Mouse (Mus musculus): ENCODE measurements around the gene Dgkb.

DNA sequence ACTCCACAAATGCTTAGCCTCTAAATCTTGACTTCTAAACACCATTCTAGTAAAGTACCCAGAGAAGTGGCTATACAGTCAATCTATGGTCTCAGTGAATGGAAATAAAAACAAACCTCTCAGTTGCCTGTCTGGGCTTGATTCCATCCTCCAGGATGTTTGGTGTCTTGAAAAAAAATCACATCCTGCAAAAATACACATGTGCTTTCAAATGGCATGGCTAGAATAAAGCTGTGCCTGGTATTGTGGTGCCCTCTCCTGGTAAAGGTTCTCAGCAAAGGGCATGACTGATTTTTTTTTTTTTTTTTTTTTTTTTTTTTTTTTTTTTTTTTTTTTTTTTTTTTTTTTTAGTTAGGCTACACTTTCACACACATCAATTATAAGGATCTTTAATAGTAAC is 306.0 kb downstream of the Dgkb start:
- TF ChIP-seq POLR2A (IDR thresholded peaks at IDR 0.05; ENCODE audit: extremely low read depth, insufficient read depth, low read length), result no peak
- TF ChIP-seq CTCF (IDR thresholded peaks at IDR 0.05; ENCODE audit: extremely low read depth, insufficient read depth, low read length), result peak; percentile 37; the same call in 1 of the 2 replicates
